Mouse (Mus musculus) adrenal gland, postnatal 14 days (tissue): Measurements from ENCODE around the gene Rnf138rt1. TPM values are rescaled to one million over a fixed set of nuclear protein-coding genes. Genes with fewer than 3 reads are reported as not detected.

Experiments
- DNase-seq: peaks from one replicate; pipeline ENCODE4 v3.0.0; 2021; ENCODE audit warnings: mixed read lengths
- long read RNA-seq, 2 experiments: library from polyadenylated mRNA; stranded (forward); transcript quantifications; one replicate each; pipeline ENCODE4 v2.0.0; 2021
- total RNA-seq: library from RNA; stranded (reverse); gene quantifications from 2 replicates; pipeline ENCODE4 v1.2.3, GENCODE M21; 2021

The Rnf138rt1 gene
- total RNA-seq, result 0.85 and 0.94 TPM in 2 replicates
- long read RNA-seq, experiment 1, partial matches to known transcripts, result 0 of 1 reads
- long read RNA-seq, experiment 1, other reads (novel, unspliced or antisense), result 0 of 1 reads
- long read RNA-seq, experiment 2, partial matches to known transcripts, result 0 of 1 reads
- long read RNA-seq, experiment 2, other reads (novel, unspliced or antisense), result 0 of 1 reads

DNA sequence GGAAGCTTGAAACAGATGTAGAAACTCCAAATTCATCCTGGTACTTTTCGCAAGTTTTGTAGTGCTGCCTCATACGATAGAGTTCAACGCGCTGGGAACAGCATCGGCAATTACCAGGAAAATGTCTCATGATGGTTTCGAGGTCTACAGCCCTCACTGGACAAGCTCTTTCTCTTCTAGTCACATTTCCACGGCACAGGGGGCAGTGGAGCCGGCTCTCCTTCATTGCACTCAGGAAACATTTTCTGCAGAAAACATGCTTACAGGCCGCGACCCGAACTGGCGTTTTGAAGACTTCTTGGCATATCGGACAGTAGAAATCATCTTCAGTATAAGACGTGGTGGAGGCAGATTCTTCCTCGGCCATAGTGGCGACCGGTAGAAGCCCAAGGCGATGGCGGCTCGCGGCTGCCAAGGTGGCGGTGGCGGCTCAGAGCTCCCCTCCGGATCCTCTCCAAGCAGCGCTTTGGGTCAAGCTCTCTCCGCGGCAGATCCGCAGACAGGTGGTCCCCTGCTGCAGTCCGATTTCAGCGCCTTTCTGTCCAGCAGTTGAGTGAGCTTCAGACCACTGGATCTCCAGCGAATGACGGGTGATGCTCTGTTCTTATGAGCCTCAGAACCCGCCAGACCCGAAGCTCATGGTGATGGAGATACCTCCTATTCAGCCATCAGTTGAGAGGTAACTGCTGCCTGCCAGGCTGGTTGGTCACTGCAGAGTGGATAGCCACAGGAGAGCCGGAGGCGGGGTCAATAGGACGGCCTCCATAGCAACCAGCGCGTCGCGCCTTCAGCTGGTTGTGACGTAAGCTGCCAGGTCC lies at the start of gene Rnf138rt1:
Gene Rnf138rt1, minus strand, starts transcription at position 713 of the 818 bp plus-strand sequence.
- DNase-seq, result peak; percentile 65

DNA sequence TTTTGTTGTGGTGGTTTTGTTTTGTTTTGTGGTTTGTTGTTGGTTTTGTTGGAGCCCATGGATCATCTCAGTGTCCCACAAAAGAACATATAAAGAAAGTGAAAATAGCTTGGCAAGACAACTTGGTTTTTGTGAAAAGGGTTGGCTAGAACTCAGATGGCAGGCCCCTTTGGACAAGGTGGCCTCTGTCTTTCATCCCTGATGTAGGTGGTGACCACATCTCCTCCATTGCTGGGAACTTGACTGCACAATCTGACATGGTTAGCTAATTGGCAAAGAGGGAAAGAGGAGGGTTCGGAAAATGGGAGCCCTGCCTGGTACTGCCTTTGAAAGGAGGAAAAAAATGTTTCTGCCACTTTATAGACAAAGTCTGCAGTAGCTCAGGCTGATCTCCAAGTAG lies 46.1 kb upstream of the Rnf138rt1 start:
- DNase-seq, result no peak

DNA sequence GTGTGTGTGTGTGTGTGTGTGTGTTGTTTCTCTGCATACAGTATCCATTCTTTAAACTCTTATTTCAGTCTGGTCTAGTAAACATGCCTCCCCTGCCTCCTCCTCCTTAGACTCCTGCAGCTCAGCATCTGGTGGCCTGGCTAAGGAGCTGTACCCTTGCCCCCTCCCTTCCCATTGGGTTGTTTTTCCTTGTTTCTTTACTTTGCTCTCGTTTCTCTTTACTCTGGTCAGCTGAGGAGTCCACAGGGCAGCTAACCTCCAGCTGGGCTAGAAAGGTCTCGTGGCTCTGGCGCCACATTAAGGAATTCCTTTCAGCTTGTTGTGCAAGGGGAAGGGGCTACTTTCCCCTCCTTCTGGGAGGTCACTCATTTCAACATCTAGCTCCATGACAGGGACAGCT lies 5.2 kb upstream of the Rnf138rt1 start:
- DNase-seq, result no peak

DNA sequence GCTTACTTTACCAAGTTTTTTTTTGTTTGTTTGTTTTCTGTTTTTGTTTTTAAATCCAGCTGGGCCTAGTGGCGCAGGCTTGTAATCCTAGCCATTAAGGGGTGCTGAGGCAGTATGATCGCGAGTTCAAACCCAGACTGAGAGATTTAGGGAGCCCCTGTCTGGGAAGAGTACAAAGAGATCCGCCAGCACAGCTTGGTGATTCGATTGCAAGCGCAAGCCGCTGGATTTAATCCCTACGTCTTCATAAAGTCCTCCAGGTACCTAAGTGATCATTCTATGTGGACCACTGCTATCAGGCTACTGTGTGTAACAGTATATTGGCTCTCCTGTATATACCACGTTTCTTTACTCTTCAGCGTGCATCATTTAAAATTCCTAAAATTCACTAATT lies 303 bp upstream of the Rnf138rt1 start:
- no peak for DNase-seq

DNA sequence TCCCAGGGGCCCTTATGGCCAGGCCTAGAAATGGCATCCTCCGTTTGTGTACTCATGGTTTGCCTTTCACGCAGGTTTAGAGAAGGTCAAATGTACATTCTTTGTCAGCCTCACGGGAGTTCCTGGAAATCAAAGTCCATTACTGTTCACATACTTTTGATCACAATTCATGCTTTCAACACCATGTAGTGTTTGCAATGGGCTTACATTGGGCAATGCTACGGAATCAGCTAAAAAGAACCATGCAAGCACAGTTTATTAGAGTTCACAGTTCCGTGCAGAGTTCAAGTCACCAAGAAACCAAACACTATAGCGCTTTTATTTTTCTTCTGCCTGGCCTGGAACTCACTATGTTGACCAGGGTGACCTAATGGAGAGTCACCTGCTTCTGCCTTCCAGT lies 15.1 kb downstream of the Rnf138rt1 start:
- DNase-seq, result no peak

DNA sequence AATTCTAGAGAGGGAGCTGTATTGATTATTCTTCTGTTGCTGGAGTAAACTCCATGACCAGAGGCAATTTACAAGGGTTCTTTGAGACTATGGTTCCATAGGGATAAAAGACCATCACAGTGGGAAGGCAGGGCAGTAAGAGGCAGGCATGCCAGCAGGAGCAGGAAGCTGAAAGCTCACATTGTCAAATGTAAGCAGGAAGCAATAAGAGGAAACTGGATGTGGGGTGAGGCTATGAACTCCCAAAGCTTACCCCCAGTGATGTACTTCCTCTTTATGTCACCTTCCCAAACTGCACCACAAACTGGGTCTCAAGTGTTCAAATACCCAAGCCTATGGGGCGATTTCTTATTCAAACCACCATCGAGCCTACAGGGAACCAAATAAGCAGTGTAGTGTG lies 17.2 kb downstream of the Rnf138rt1 start:
- no peak for DNase-seq

DNA sequence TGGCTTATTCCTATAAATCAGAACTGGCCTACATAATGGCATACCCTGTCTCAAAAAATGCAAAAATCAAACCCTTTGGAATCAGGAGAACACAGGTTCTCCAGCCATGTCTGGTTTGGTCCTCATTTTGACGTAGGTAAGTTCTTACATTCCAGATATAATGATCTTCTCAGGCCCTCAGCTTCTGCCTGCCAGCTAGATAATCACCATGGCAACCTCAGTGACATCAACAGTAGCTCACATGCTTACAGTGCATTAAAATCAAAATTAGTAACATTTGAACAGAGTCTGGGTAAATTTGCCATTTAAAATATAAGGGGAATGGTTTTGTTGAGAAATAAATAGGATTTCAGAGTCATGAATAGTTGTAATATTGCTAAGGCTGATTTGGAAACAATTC lies 22.2 kb downstream of the Rnf138rt1 start:
- no peak for DNase-seq

DNA sequence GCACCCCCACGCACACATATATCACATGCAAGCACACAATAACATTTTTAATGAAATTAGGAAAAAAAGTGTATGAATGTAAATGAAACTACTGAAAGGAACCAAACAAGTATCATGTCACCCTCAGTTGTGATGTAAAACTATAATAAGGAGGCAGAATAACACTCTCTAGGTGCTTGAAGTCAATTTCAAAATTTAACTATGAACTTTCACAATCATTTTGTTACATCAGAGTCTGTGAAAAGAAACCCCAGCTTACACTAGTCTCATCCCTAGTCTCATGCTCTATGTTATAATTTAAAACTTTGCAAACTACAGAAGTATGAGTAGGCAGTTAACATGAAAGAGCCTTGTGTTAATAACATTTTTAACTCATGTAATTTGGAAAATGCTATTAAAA lies 27.0 kb downstream of the Rnf138rt1 start:
- DNase-seq, result no peak

DNA sequence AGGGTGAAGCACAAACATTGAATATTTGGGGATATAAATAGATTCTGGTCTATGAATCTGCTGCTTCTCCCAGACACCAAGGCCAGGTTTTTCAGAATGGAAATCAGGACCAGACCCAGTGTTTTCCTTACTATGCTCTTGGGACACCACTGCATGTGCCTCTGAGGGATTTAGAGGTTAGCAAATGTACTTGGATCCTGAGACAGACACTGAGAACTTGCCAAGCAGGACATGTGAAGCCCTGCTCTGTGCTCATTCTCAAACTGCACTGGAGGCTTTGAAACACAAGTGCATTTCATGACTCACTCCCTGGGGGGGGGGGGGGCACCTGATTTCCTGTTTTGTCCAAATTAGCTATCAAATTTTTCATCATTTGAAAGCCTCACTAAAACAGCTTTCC lies 37.5 kb downstream of the Rnf138rt1 start:
- peak; percentile 11 for DNase-seq

DNA sequence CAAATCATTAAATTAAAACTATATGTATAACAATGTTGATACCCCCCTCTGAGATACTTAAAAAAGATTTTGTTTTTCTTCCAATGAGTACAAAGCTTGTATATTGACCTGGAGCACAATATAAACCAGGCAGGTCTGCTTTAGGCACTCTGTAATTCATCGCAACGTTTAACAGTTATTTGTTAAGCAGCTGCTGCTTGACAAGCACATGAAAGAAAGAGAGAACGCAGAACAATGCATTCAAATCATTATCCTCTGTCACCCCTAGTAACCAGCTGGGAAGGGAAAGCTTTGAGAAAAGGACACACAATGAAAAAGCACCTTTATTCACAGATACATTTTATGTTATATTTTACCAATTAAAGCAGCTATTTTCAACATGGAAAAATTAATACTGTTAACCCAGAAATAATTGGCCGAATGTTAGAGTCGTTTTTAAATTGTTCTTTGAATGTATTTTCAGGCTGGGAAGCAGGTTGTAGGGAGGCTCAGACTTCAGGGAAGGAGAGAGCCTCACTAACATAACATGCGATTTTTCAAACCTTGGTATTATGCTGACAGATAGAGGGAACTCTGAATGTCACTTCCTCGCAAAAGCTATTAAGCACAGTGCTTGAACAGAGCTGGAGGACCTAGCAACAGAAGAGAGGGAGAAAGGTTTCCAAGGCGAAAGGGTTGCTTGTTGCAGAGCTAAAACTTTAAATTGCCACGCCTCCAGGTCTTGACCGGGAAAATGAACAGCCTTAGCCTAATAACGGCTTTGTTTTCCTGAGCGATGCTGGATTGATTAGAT lies 38.1 kb downstream of the Rnf138rt1 start:
- no peak for DNase-seq

DNA sequence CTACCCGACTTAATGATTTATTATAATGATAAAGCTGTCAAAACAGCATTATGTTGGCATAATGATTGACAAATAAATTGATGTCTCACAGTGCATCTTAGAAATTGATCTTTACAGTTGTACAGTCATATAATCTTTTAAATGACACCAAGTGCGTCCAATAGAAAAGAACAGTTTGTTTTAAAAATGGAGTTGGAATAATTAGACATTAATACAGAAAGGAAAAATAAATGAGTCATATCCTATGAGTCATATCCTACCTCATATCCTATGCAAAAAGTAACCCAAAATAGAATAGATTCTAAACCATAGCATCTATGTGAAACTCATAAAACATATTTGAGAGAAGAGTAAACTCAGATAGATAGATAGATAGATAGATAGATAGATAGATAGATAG lies 40.5 kb downstream of the Rnf138rt1 start:
- no peak for DNase-seq

Other genes with a start within 250 kb of the Rnf138rt1 start
- gene Grpr, start 211.7 kb downstream of the Rnf138rt1 start, total RNA-seq, result 4.4 and 5.0 TPM in 2 replicates
- 20.3 and 25.0 TPM in 2 replicates for gene Ap1s2, start 147.7 kb upstream of the Rnf138rt1 start, total RNA-seq
- 25.4 and 33.8 TPM in 2 replicates for gene Zrsr2, start 197.3 kb upstream of the Rnf138rt1 start, total RNA-seq